Mouse (Mus musculus): ENCODE data around the gene Stub1.

The Stub1 gene

GRCm38 (mm10) chr17:25783861-25784574, 49.2 kb downstream of the Stub1 start:
- DNase-seq: no peak

GRCm38 (mm10) chr17:25783086-25783485, 50.1 kb downstream of the Stub1 start:
- no peak for DNase-seq

GRCm38 (mm10) chr17:25781339-25781738, 51.9 kb downstream of the Stub1 start:
- DNase-seq: no peak

All from B cell, adult 2 months (primary cell).